12 mouse cellular contexts compared by ENCODE assay signal in genomic region chr15:85994906-85995608, GRCm38 (mm10). TPM values are rescaled to one million over a fixed set of nuclear protein-coding genes. Genes with fewer than 3 reads are reported as not detected.
A peak's percentile ranks its signal among the peaks of the same experiment; 100 is the strongest.
DNase-seq lines count a peak whose midpoint lies in the region; ATAC-seq and TF ChIP-seq lines count a peak whose summit lies in the region.
"Had no signal": no experiment of that assay in that cellular context is flagged by ENCODE, and none has a peak within 500 bp of the region (broad histone marks: within the 10 kb centered on the region; RNA-seq: fewer than 3 reads in every experiment).

No protein-coding gene starts in this region.

- no peak for TF ChIP-seq CTCF in layer of hippocampus, adult 2 months (conservative IDR thresholded peaks at IDR 0.05)

- H3K4me2 ChIP-seq in embryonic facial prominence, embryonic 12.5 days (replicated peaks): no peak overlapping the region
- H3K4me2 ChIP-seq in limb, embryonic 12.5 days: no peak overlapping the region
- H3K4me2 ChIP-seq: heart, embryonic 15.5 days had no signal

- H3K36me3 ChIP-seq in embryonic facial prominence, embryonic 10.5 days (replicated peaks): no peaks in the 10 kb centered on the region
- H3K36me3 ChIP-seq in embryonic facial prominence, embryonic 12.5 days: no peaks in the 10 kb centered on the region
- no peaks in the 10 kb centered on the region for H3K36me3 ChIP-seq in limb, embryonic 12.5 days
- H3K36me3 ChIP-seq: heart, embryonic 15.5 days had no signal

- intact Hi-C loops in heart, postnatal 25 days (cut with DNase I): no loop called here

- H3K4me3 ChIP-seq in layer of hippocampus, adult 2 months: no peak overlapping the region
- H3K4me3 ChIP-seq in embryonic facial prominence, embryonic 10.5 days: no peak overlapping the region
- no peak overlapping the region for H3K4me3 ChIP-seq in embryonic facial prominence, embryonic 12.5 days
- no peak overlapping the region for H3K4me3 ChIP-seq in limb, embryonic 12.5 days (replicated peaks)
- H3K4me3 ChIP-seq: heart, embryonic 15.5 days had no signal

- peaks cover 28% of the 10 kb centered on the region for H3K27me3 ChIP-seq in embryonic facial prominence, embryonic 10.5 days (replicated peaks; ENCODE audit: low read depth, poor library complexity, severe bottlenecking)
- H3K27me3 ChIP-seq in embryonic facial prominence, embryonic 12.5 days: peaks cover 4% of the 10 kb centered on the region
- no peaks in the 10 kb centered on the region for H3K27me3 ChIP-seq in limb, embryonic 12.5 days
- H3K27me3 ChIP-seq: heart, embryonic 15.5 days had no signal

- peak overlapping the region; percentile 72; the same call in 1 of the 2 replicates for H3K27ac ChIP-seq in layer of hippocampus, adult 2 months
- H3K27ac ChIP-seq in embryonic facial prominence, embryonic 10.5 days (replicated peaks): peak overlapping the region; percentile 75
- 0 out of 2 replicates have a peak overlapping the region, but pooled peaks have one; percentile 20 for H3K27ac ChIP-seq in embryonic facial prominence, embryonic 12.5 days
- no peak overlapping the region for H3K27ac ChIP-seq in limb, embryonic 12.5 days
- H3K27ac ChIP-seq: heart, embryonic 15.5 days had no signal

- H3K9me3 ChIP-seq in embryonic facial prominence, embryonic 10.5 days: no peaks in the 10 kb centered on the region
- no peaks in the 10 kb centered on the region for H3K9me3 ChIP-seq in embryonic facial prominence, embryonic 12.5 days
- H3K9me3 ChIP-seq in limb, embryonic 12.5 days: no peaks in the 10 kb centered on the region
- H3K9me3 ChIP-seq: heart, embryonic 15.5 days had no signal

- WGBS in embryonic facial prominence, embryonic 10.5 days: 64% methylated on average over 6 of the region's 6 CpGs
- 55% methylated on average over 6 of the region's 6 CpGs for WGBS in embryonic facial prominence, embryonic 12.5 days
- 66% methylated on average over 6 of the region's 6 CpGs for WGBS in limb, embryonic 12.5 days

- peaks cover 66% of the 10 kb centered on the region for H3K4me1 ChIP-seq in embryonic facial prominence, embryonic 10.5 days
- peaks cover 21% of the 10 kb centered on the region for H3K4me1 ChIP-seq in embryonic facial prominence, embryonic 12.5 days
- peaks cover 52% of the 10 kb centered on the region for H3K4me1 ChIP-seq in limb, embryonic 12.5 days (replicated peaks)

- H3K9ac ChIP-seq in embryonic facial prominence, embryonic 12.5 days: no peak overlapping the region
- peak overlapping the region; percentile 34; the same call in 1 of the 2 replicates for H3K9ac ChIP-seq in limb, embryonic 12.5 days (replicated peaks)
- H3K9ac ChIP-seq: heart, embryonic 15.5 days had no signal

- DNase-seq in layer of hippocampus, adult 2 months (ENCODE audit: low spot score in 2 of 2): no peak
- no peak for DNase-seq in layer of hippocampus, postnatal 10 days (ENCODE audit: low spot score in 2 of 2)
- no peak for DNase-seq in embryonic facial prominence, embryonic 10.5 days (ENCODE audit: low spot score)
- no peak for DNase-seq in frontal cortex, postnatal 14 days (ENCODE audit: low spot score in 2 of 2)
- DNase-seq in heart, postnatal 25 days (ENCODE audit: low spot score): no peak
- DNase-seq: lung, postnatal 36 days; thymus, postnatal 14 days had no signal

- ATAC-seq in embryonic facial prominence, embryonic 12.5 days (ENCODE audit: insufficient number of reproducible peaks, insufficient read depth, low FRiP score, low TSS enrichment): no peak
- no peak for ATAC-seq in limb, embryonic 12.5 days (ENCODE audit: insufficient number of reproducible peaks, insufficient read depth, low FRiP score, low TSS enrichment, low read depth)
- ATAC-seq: activated CD4-positive, CD25-positive, alpha-beta regulatory T cell, adult 4 months had no signal

RNA-seq across cellular contexts. Expression of gene Celsr1, which starts 38.5 kb away (rescaled TPM):
- 1 to 10 TPM; 5.5 to 5.8 TPM for total RNA-seq in layer of hippocampus, adult 2 months (2021)
- 1 to 10 TPM; 6.7 to 7.4 TPM for total RNA-seq in layer of hippocampus, postnatal 10 days (2021)
- polyA plus RNA-seq in embryonic facial prominence, embryonic 10.5 days (2016; fragmentation: Nextera tagmentation; extraction: Ambion mirVana): 1.2 and 1.5 TPM in 2 replicates
- polyA plus RNA-seq in embryonic facial prominence, embryonic 12.5 days (2016; fragmentation: Nextera tagmentation; extraction: Ambion mirVana): 2.4 and 2.5 TPM in 2 replicates
- 1.9 TPM in 2 replicates for polyA plus RNA-seq in limb, embryonic 12.5 days (2016; fragmentation: Nextera tagmentation; extraction: Ambion mirVana)
- 1 to 10 TPM; 6.6 to 7.2 TPM for total RNA-seq in heart, postnatal 25 days (2021)
- total RNA-seq: CH12.LX had no signal
